Mouse (Mus musculus) central nervous system, embryonic 11.5 days (tissue): ENCODE results near the gene Zbp1. TPM values are rescaled to one million over a fixed set of nuclear protein-coding genes. Genes with fewer than 3 reads are reported as not detected.

ENCODE experiments used
- polyA plus RNA-seq: library from polyadenylated mRNA; depleted of rRNA; stranded (reverse); fragments of >200 nt; gene quantifications from 2 replicates; pipeline ENCODE4 v1.2.3, GENCODE M21; 2012; rRNA removed

Gene Zbp1
- 0.20 and 0.78 TPM in 2 replicates for polyA plus RNA-seq

DNA sequence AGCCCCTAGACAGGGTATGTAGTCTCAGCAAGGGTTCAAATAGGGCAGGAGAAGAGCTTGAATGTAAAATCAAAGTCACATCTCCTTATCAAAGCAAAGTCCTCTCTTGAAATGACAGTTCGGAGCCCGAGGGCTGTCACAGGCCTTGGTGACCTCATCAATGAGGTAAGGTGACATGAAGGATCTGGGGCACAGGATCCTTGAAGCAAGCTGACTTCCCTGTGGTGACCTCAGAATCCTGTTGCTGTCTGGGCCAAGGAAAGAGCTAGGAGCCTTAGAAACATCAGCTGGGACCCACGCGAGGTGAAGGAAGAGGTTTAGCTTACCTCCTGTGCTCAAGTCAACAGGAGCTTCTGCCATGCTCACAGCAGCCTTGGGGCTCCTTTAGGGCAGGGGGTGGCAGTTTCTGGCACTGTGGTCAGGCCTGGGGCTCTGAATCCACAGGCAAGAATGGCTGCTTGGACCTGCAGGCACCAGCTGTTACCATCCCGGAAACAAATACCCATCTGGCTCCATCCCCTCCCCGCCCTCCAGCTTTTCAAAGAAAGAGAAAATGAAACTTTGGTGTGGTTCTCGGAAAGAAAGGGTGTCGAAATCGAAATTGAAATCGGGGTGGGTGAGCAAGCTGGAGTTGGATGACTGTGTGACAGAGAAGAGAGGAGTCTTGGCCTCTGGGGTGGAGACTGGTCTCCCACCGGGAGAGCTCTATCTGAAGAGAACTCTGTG, at the start of gene Zbp1:
Zbp1 (minus strand) TSS at position 508 of the 726 bp plus-strand sequence.

Other genes with a start within 250 kb of the Zbp1 start
- gene Spo11, start 241.2 kb downstream of the Zbp1 start, polyA plus RNA-seq, result 0.44 and 0.89 TPM in 2 replicates
- 76.9 and 123 TPM in 2 replicates for gene Rae1, start 218.8 kb downstream of the Zbp1 start, polyA plus RNA-seq
- 58.4 and 98.6 TPM in 2 replicates for gene Rbm38, start 198.4 kb downstream of the Zbp1 start, polyA plus RNA-seq
- gene Ctcfl, start 99.4 kb downstream of the Zbp1 start, polyA plus RNA-seq, result not detected in 2 replicates
- 0.04 and 0.05 TPM in 2 replicates for gene Pck1, start 65.9 kb downstream of the Zbp1 start, polyA plus RNA-seq
- gene Pmepa1, start 57.6 kb upstream of the Zbp1 start, polyA plus RNA-seq, result 16.7 and 19.0 TPM in 2 replicates